Mouse (Mus musculus): Measurements from ENCODE around the gene Gsn. TPM values are rescaled to one million over a fixed set of nuclear protein-coding genes. Genes with fewer than 3 reads are reported as not detected.

The Gsn gene
- total and polyA plus RNA-seq, 2 experiments = 16.9 to 22.5 TPM

DNA sequence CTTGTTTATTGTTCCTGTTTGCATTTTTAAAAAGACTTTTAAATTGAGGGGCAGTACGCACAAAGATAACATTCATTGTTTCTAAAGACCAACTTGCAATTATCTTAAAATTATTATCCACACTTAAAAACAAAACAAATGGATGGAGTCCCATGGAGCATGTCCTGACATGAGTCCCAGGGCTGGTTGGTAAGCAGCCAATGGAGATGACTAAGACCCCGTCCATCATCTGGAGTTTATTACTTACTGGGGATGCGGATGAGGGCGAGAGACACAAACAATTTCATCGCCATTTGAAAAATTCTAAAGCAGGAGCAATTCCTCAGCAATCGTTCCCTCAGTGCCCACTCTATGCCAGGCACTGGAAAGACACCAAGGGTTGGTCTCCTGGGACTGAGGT lies 21.2 kb upstream of the Gsn start:
- no peak overlapping the region for H3K9ac ChIP-seq (ENCODE audit: low read depth, low read length)
- H3K79me2 ChIP-seq (ENCODE audit: control insufficient read depth, insufficient read depth, low read length) = no peaks in the 10 kb centered on the region
- H3K4me1 ChIP-seq (ENCODE audit: control insufficient read depth, insufficient read depth, low read length) = peaks cover 3% of the 10 kb centered on the region; the same call in 1 of the 2 replicates
- DNase-seq (ENCODE audit: extremely low read depth, low read depth, low spot score) = no peak
- TF ChIP-seq POLR2A (IDR thresholded peaks at IDR 0.05; ENCODE audit: extremely low read depth, insufficient read depth, low read length) = no peak
- TF ChIP-seq CTCF (IDR thresholded peaks at IDR 0.05; ENCODE audit: low read depth, low read length) = no peak
- H3K27ac ChIP-seq (replicated peaks; ENCODE audit: insufficient read depth, low read depth, low read length) = no peak overlapping the region
- H3K27me3 ChIP-seq (ENCODE audit: control insufficient read depth, insufficient read depth, low read length) = no peaks in the 10 kb centered on the region
- no peak overlapping the region for H3K4me3 ChIP-seq (ENCODE audit: insufficient read depth, low read depth, low read length)
- H3K36me3 ChIP-seq (ENCODE audit: control insufficient read depth, insufficient read depth, low read length) = no peaks in the 10 kb centered on the region
- WGBS = 93% methylated on average over 6 of the region's 6 CpGs

DNA sequence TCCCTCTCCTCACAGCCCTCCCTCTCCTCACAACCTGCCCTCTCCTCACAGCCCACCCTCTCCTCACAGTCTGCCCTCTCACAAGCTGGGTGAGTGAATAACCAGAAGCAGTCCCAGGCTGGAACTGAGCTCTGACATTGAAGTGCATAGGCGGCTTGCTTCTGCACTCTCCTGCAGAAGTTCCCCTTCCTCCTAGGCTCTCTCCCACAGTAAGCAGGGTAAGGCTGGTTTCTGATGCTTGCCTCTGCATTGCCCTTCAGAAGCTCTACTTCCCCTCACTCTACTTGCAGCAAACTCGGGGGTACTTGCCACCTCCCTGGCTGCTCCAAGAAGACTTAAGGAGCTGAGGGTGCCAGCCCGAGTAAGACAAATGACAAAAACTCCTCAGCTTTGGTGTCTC lies 11.9 kb upstream of the Gsn start:
- no peak for TF ChIP-seq POLR2A (IDR thresholded peaks at IDR 0.05; ENCODE audit: extremely low read depth, insufficient read depth, low read length)
- no peak for TF ChIP-seq CTCF (IDR thresholded peaks at IDR 0.05; ENCODE audit: low read depth, low read length)
- WGBS = 63% methylated on average over 3 of the region's 3 CpGs
- DNase-seq (ENCODE audit: extremely low read depth, low read depth, low spot score) = no peak
- Histone ChIP-seq H3K27me3 (ENCODE audit: control insufficient read depth, insufficient read depth, low read length) (no peaks in the 10 kb centered on the region), H3K36me3 (ENCODE audit: control insufficient read depth, insufficient read depth, low read length) (no peaks in the 10 kb centered on the region), H3K9ac (ENCODE audit: low read depth, low read length) (no peak overlapping the region), H3K4me1 (ENCODE audit: control insufficient read depth, insufficient read depth, low read length) (no peaks in the 10 kb centered on the region), H3K27ac (replicated peaks; ENCODE audit: insufficient read depth, low read depth, low read length) (no peak overlapping the region), H3K4me3 (ENCODE audit: insufficient read depth, low read depth, low read length) (no peak overlapping the region), H3K79me2 (ENCODE audit: control insufficient read depth, insufficient read depth, low read length) (no peaks in the 10 kb centered on the region)

DNA sequence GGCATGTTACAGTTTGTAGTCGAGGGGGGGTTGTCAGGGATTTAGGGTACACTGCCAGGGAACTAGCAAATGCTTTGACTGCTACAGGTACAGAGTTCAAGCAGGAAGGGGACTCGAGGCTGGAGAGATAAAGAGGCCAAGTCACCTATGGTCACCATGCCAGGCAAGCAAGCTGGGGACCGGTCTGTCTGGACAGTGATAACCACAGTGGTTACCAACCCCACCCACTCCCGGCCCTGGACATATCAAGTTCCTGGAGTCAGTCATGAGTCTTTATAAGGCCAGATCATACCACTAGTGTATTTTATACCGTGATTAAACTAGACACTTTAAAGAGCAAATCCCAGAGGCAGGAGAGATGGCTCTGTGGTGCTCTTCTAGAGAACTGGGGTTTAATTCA lies 8.4 kb upstream of the Gsn start:
- H3K36me3 ChIP-seq (ENCODE audit: control insufficient read depth, insufficient read depth, low read length) = no peaks in the 10 kb centered on the region
- H3K27me3 ChIP-seq (ENCODE audit: control insufficient read depth, insufficient read depth, low read length) = no peaks in the 10 kb centered on the region
- H3K4me1 ChIP-seq (ENCODE audit: control insufficient read depth, insufficient read depth, low read length) = no peaks in the 10 kb centered on the region
- no peaks in the 10 kb centered on the region for H3K79me2 ChIP-seq (ENCODE audit: control insufficient read depth, insufficient read depth, low read length)
- DNase-seq (ENCODE audit: extremely low read depth, low read depth, low spot score) = no peak
- no peak overlapping the region for H3K27ac ChIP-seq (replicated peaks; ENCODE audit: insufficient read depth, low read depth, low read length)
- no peak for TF ChIP-seq POLR2A (IDR thresholded peaks at IDR 0.05; ENCODE audit: extremely low read depth, insufficient read depth, low read length)
- no peak for TF ChIP-seq CTCF (IDR thresholded peaks at IDR 0.05; ENCODE audit: low read depth, low read length)
- H3K4me3 ChIP-seq (ENCODE audit: insufficient read depth, low read depth, low read length) = no peak overlapping the region
- WGBS = 62% methylated on average over 5 of the region's 5 CpGs
- H3K9ac ChIP-seq (ENCODE audit: low read depth, low read length) = no peak overlapping the region

DNA sequence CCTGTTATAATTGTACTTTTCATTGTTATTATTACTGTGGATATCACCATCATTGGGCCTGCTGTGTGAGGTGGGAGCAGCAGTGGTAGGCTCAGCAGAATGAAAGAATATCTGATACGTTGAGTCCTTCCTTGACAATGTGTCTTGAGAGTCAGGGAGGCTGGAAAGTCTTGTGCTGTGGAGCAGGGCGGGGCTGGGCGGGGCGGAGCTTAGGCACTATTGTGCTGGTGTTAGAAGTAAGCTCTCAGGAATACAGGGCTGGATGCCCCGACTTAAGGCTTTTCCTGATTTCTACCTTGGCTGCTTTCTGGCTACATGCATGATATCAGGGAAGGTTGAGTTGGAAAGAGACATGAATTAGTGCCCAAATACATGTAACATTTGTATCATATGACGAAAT lies 3.4 kb upstream of the Gsn start:
- no peaks in the 10 kb centered on the region; the same call in 1 of the 2 replicates for H3K27me3 ChIP-seq (ENCODE audit: control insufficient read depth, insufficient read depth, low read length)
- H3K4me1 ChIP-seq (ENCODE audit: control insufficient read depth, insufficient read depth, low read length) = peaks cover 2% of the 10 kb centered on the region; the same call in 1 of the 2 replicates
- DNase-seq (ENCODE audit: extremely low read depth, low read depth, low spot score) = no peak
- no peak overlapping the region for H3K4me3 ChIP-seq (ENCODE audit: insufficient read depth, low read depth, low read length)
- TF ChIP-seq CTCF (IDR thresholded peaks at IDR 0.05; ENCODE audit: low read depth, low read length) = no peak
- TF ChIP-seq POLR2A (IDR thresholded peaks at IDR 0.05; ENCODE audit: extremely low read depth, insufficient read depth, low read length) = no peak
- H3K27ac ChIP-seq (replicated peaks; ENCODE audit: insufficient read depth, low read depth, low read length) = no peak overlapping the region
- H3K9ac ChIP-seq (ENCODE audit: low read depth, low read length) = no peak overlapping the region
- WGBS = 75% methylated on average over 6 of the region's 6 CpGs
- H3K79me2 ChIP-seq (ENCODE audit: control insufficient read depth, insufficient read depth, low read length) = no peaks in the 10 kb centered on the region
- no peaks in the 10 kb centered on the region for H3K36me3 ChIP-seq (ENCODE audit: control insufficient read depth, insufficient read depth, low read length)

DNA sequence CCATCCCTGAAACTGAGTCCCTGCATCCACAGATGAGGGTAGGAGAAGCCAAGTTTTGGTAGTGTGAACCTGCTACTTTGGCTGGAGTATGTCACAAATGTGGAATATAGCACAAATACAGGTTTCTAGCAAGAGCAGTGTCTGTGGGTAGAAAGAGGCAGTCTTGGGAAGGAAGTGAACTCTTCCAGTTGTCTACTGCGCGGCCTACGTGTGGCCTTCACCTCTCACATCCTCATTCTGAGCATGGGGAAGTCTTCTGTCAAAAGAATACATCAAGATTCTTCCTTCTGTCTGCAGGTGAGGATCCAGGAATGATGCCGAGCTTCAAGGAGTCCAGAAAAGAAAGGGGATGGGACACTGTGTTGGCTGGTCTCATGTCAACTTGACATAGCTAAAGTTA lies 2.4 kb upstream of the Gsn start:
- Histone ChIP-seq H3K4me3 (ENCODE audit: insufficient read depth, low read depth, low read length) (no peak overlapping the region), H3K9ac (ENCODE audit: low read depth, low read length) (no peak overlapping the region), H3K4me1 (ENCODE audit: control insufficient read depth, insufficient read depth, low read length) (peaks cover 2% of the 10 kb centered on the region; the same call in 1 of the 2 replicates), H3K27ac (replicated peaks; ENCODE audit: insufficient read depth, low read depth, low read length) (no peak overlapping the region), H3K27me3 (ENCODE audit: control insufficient read depth, insufficient read depth, low read length) (no peaks in the 10 kb centered on the region; the same call in 1 of the 2 replicates), H3K36me3 (ENCODE audit: control insufficient read depth, insufficient read depth, low read length) (no peaks in the 10 kb centered on the region), H3K79me2 (ENCODE audit: control insufficient read depth, insufficient read depth, low read length) (no peaks in the 10 kb centered on the region)
- no peak for DNase-seq (ENCODE audit: extremely low read depth, low read depth, low spot score)
- 94% methylated on average over 4 of the region's 4 CpGs for WGBS
- TF ChIP-seq POLR2A (IDR thresholded peaks at IDR 0.05; ENCODE audit: extremely low read depth, insufficient read depth, low read length) (no peak), CTCF (IDR thresholded peaks at IDR 0.05; ENCODE audit: low read depth, low read length) (no peak)

DNA sequence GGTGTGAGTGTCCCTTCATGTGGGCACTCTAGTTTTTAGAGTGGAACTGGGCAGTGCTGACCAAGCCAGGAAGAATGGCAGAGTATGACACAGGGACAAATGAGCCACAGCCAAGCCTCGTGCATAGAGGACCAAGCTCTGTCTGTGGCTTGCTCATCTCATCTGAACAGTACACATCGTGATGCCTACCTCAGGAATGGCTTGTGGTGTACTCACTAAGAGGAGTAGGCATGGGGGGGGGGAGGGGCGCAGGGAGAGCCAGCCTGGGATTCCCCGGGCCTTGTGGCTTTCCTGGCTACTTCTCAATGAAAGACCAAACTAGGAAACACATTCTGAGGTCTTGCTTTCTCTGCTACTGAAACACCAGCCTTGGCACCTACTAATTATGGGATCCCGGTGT lies 1.2 kb upstream of the Gsn start:
- H3K4me3 ChIP-seq (ENCODE audit: insufficient read depth, low read depth, low read length) = no peak overlapping the region
- H3K36me3 ChIP-seq (ENCODE audit: control insufficient read depth, insufficient read depth, low read length) = no peaks in the 10 kb centered on the region
- no peak for TF ChIP-seq POLR2A (IDR thresholded peaks at IDR 0.05; ENCODE audit: extremely low read depth, insufficient read depth, low read length)
- TF ChIP-seq CTCF (IDR thresholded peaks at IDR 0.05; ENCODE audit: low read depth, low read length) = no peak
- WGBS = 86% methylated on average over 5 of the region's 5 CpGs
- no peak overlapping the region for H3K27ac ChIP-seq (replicated peaks; ENCODE audit: insufficient read depth, low read depth, low read length)
- peaks cover 2% of the 10 kb centered on the region; the same call in 1 of the 2 replicates for H3K4me1 ChIP-seq (ENCODE audit: control insufficient read depth, insufficient read depth, low read length)
- no peak for DNase-seq (ENCODE audit: extremely low read depth, low read depth, low spot score)
- no peak overlapping the region for H3K9ac ChIP-seq (ENCODE audit: low read depth, low read length)
- H3K27me3 ChIP-seq (ENCODE audit: control insufficient read depth, insufficient read depth, low read length) = no peaks in the 10 kb centered on the region; the same call in 1 of the 2 replicates
- H3K79me2 ChIP-seq (ENCODE audit: control insufficient read depth, insufficient read depth, low read length) = no peaks in the 10 kb centered on the region
